Mouse (Mus musculus) olfactory bulb, adult 2 months (tissue): ENCODE results near the gene Minar1. TPM values are rescaled to one million over a fixed set of nuclear protein-coding genes. Genes with fewer than 3 reads are reported as not detected.

ENCODE experiments used
- H3K27ac ChIP-seq: fragments of 200-500 bp; 2 replicates; pipeline ENCODE4 v1.5.1; 2012; ENCODE audit warnings: low read depth, low read length; ENCODE audit not compliant: insufficient read depth
- H3K4me1 ChIP-seq: fragments of 200-500 bp; 2 replicates; pipeline ENCODE4 v1.6.1; 2012; ENCODE audit warnings: low read length; ENCODE audit not compliant: control insufficient read depth, insufficient read depth
- H3K4me3 ChIP-seq: fragments of 200-500 bp; 2 replicates; pipeline ENCODE4 v1.5.1; 2012; ENCODE audit warnings: mild to moderate bottlenecking, low read depth, low read length, moderate library complexity; ENCODE audit not compliant: insufficient read depth
- CTCF ChIP-seq: fragments of 200-500 bp; IDR thresholded peaks from 2 replicates; pipeline ENCODE4 v1.5.1; 2012; ENCODE audit warnings: low read depth, mild to moderate bottlenecking, low read length, moderate library complexity; ENCODE audit not compliant: insufficient read depth
- POLR2A ChIP-seq: fragments of 200-500 bp; IDR thresholded peaks from 2 replicates; pipeline ENCODE4 v1.6.1; 2012; ENCODE audit warnings: mild to moderate bottlenecking, low read depth, low read length, moderate library complexity; ENCODE audit not compliant: insufficient read depth
- WGBS: fragments of 180-500 bp; shearing (Covaris S2); methylation state at CpG from one replicate; pipeline ENCODE4 v1.1.7; 2018; 5-methylcytosine and 5-hydroxymethylcytosine counted together
- polyA plus RNA-seq: library from polyadenylated mRNA; stranded (reverse); fragments of >200 nt; gene quantifications from 2 replicates; pipeline ENCODE4 v1.2.4, GENCODE M21; 2012; ENCODE audit warnings: low replicate concordance; ENCODE audit not compliant: missing spikeins, insufficient read depth, insufficient read length

Gene Minar1
- polyA plus RNA-seq, 1 experiment, result not detected

- 82% methylated on average over 4 of the region's 4 CpGs for WGBS
- H3K4me3 ChIP-seq, result no peak overlapping the region
- no peaks in the 10 kb centered on the region for H3K4me1 ChIP-seq
- TF ChIP-seq POLR2A, result no peak
- no peak for TF ChIP-seq CTCF
- no peak overlapping the region for H3K27ac ChIP-seq
These were observed 12.3 kb downstream of the Minar1 start for GRCm38 (mm10) chr9:89610592-89610991.

- TF ChIP-seq CTCF (no peak), POLR2A (no peak)
- H3K27ac ChIP-seq, result no peak overlapping the region
- 85% methylated on average over 7 of the region's 7 CpGs for WGBS
- no peaks in the 10 kb centered on the region for H3K4me1 ChIP-seq
- H3K4me3 ChIP-seq, result no peak overlapping the region
These were observed 15.6 kb downstream of the Minar1 start for GRCm38 (mm10) chr9:89607321-89607720.

GRCm38 (mm10) chr9:89606256-89606655 is 16.7 kb downstream of the Minar1 start:
- TF ChIP-seq CTCF (no peak), POLR2A (no peak)

GRCm38 (mm10) chr9:89601891-89602290 is 21.0 kb downstream of the Minar1 start:
- Histone ChIP-seq H3K27ac (no peak overlapping the region), H3K4me3 (no peak overlapping the region), H3K4me1 (no peaks in the 10 kb centered on the region)
- WGBS, result 83% methylated on average over 9 of the region's 9 CpGs
- TF ChIP-seq CTCF (no peak), POLR2A (no peak)

More at GRCm38 (mm10) chr9:89606256-89606655, 16.7 kb downstream of the Minar1 start:
- H3K4me3 ChIP-seq, result no peak overlapping the region
- H3K4me1 ChIP-seq, result no peaks in the 10 kb centered on the region
- WGBS, result 69% methylated on average over 11 of the region's 11 CpGs
- no peak overlapping the region for H3K27ac ChIP-seq

- no peak overlapping the region for H3K4me3 ChIP-seq
- no peak overlapping the region for H3K27ac ChIP-seq
- TF ChIP-seq POLR2A (no peak), CTCF (no peak)
- H3K4me1 ChIP-seq, result no peaks in the 10 kb centered on the region
- 71% methylated on average over 7 of the region's 7 CpGs for WGBS
These were observed 22.2 kb downstream of the Minar1 start for GRCm38 (mm10) chr9:89600677-89601076.

- Histone ChIP-seq H3K4me1 (no peaks in the 10 kb centered on the region), H3K4me3 (no peak overlapping the region), H3K27ac (no peak overlapping the region)
- 80% methylated on average over 3 of the region's 3 CpGs for WGBS
- TF ChIP-seq CTCF, result no peak
- no peak for TF ChIP-seq POLR2A
These were observed 25.9 kb downstream of the Minar1 start for GRCm38 (mm10) chr9:89597071-89597470.

GRCm38 (mm10) chr9:89596392-89596791 is 26.5 kb downstream of the Minar1 start:
- no peaks in the 10 kb centered on the region for H3K4me1 ChIP-seq
- WGBS, result 95% methylated on average over 5 of the region's 5 CpGs
- no peak overlapping the region for H3K4me3 ChIP-seq
- TF ChIP-seq CTCF, result no peak
- no peak for TF ChIP-seq POLR2A
- no peak overlapping the region for H3K27ac ChIP-seq

GRCm38 (mm10) chr9:89592391-89592790 is 30.5 kb downstream of the Minar1 start:
- H3K4me1 ChIP-seq, result no peaks in the 10 kb centered on the region
- TF ChIP-seq POLR2A (no peak), CTCF (no peak)
- WGBS, result 68% methylated on average over 3 of the region's 3 CpGs
- no peak overlapping the region for H3K4me3 ChIP-seq
- H3K27ac ChIP-seq, result no peak overlapping the region

- Histone ChIP-seq H3K27ac (no peak overlapping the region), H3K4me3 (no peak overlapping the region), H3K4me1 (no peaks in the 10 kb centered on the region)
- TF ChIP-seq CTCF, result no peak
- TF ChIP-seq POLR2A, result no peak
- WGBS, result 59% methylated on average over 5 of the region's 5 CpGs
These were observed 44.5 kb downstream of the Minar1 start for GRCm38 (mm10) chr9:89578422-89578821.

GRCm38 (mm10) chr9:89552663-89553062 is 70.3 kb downstream of the Minar1 start:
- Histone ChIP-seq H3K27ac (no peak overlapping the region), H3K4me3 (no peak overlapping the region), H3K4me1 (no peaks in the 10 kb centered on the region)
- WGBS, result 63% methylated on average over 2 of the region's 2 CpGs
- no peak for TF ChIP-seq CTCF

Other genes with a start within 250 kb of the Minar1 start
- gene Tmed3, start 81.9 kb upstream of the Minar1 start, polyA plus RNA-seq, result not detected in 2 replicates
- not detected in 2 replicates for gene Ankrd34c, start 115.3 kb upstream of the Minar1 start, polyA plus RNA-seq